Mouse (Mus musculus) T-helper 17 cell (primary cell): ENCODE data around the gene Dab2.

ENCODE experiments used
- in situ Hi-C, 2 experiments: fragments of 300-600 bp; cut with MboI, MseI; formaldehyde crosslinking; loops; 1 replicate in 1 of 2; 2 replicates in 1 of 2; pipeline ENCODE4 v1.15.1; 2025; ENCODE audit warnings: high pct_unique_total_duplicates in 2 of 2

Dab2 gene

DNA sequence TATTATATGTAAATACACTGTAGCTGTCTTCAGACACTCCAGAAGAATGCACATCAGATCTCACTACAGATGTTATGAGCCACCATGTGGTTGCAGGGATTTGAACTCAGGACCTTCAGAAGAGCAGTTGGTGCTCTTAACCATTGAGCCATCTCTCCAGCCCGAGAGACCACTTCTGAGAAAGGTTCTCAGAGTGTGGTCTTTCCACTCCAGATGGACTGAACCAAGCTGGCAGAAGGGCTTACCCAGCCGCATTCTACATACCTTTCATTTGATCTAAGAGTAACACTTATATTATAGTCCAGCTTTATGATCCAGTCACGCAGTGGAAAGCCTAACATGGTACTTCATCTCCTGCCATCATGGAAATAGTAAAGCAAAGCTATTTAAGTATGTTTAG lies 92.3 kb downstream of the Dab2 start:
- in situ Hi-C loops = no loop called here

DNA sequence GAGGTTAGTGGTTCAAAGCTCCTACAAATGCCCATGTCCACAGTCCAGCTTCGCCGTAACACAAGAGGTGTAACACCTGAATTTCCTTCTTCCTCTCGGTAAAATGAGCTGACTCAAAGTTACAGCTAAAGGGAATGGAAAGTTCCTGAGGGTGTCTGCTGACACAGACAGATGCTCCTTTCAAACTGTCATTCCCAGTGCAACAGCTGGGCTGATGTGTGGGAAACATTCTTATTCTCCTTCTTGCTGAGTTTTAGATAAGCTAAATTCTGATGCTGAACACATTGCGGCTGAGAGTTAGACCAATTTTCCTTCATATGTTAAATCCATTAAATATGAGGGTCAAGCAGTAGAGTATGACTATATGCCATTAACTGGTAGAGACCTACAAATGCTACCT lies 94.0 kb downstream of the Dab2 start:
- in situ Hi-C loops = no loop called here

DNA sequence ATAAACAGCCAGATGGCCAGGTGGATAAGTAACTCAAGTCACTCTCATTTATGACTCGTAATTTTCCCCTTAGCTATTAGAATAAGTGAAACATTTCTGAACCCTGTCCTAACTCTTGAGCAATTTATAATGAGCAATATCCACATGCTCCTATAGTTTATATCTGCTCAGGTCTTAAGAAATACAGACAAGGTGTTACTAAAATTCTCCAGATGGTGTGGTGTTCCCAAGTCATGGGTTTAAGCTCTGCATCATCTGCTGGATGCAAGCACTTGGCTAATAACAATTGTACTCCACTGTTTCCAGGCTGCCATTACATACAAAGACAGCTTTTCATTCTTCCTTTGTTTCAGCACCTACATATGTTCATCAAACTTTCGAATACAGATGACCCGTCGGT lies 98.6 kb downstream of the Dab2 start:
- in situ Hi-C loops = no loop called here

DNA sequence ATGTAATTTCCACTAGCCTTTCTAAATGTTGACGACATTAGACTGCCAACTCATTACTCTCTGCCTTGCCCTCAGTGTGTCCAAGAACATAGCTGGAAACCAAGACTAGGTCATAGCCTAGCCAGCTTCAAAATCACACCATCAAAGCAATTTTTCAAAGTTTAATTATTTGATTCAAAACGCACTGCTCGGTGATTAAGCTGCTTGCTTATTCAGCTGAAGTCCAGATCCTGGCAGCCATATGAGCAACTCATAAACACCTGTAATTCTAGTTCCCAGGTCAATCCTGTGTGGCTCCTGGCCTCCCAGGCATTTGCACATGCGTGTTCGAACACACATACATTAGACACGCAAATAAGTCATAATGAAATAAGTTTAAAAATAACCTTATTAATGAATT lies 99.3 kb downstream of the Dab2 start:
- in situ Hi-C loops = no loop called here

DNA sequence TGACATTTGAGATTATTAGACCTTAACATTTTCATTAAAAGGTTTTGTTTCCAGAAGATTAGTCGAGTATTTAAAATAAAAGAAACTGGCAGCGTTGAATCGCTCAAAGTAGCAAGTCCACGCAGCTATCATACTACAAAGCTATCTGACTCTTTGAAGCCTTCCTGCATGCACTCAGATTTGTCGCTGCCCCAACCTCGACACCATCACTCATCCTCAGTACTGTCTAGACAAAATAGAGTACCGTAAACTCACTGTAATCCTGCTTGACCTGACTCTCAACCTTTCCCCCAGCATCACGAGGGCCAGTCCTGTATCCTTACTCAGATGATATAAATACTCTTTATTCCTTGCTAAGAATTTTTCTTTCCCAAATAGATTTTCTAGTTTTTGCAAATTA lies 100.5 kb downstream of the Dab2 start:
- in situ Hi-C loops = no loop called here

DNA sequence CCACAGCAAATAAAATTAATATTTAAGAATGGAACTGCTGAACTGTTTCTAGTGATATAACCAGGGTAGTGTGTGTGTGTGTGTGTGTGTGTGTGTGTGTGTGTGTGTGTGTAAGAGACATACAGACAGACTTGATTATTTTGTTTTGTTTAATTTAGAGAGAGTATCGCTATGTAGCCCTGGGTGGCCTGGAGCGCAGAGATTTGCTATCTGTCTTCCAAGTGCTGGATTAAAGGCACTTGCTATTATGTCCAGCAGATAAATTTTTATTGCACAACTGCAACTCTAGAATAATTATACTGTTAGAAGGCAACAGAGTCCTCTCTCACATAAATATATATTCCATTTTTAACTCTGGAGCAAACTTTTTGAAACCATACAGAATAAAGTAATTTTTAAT lies 102.8 kb downstream of the Dab2 start:
- in situ Hi-C loops = no loop called here

- in situ Hi-C loops = no loop called here
Measured at GRCm38 (mm10) chr15:6404172-6404571, 104.6 kb downstream of the Dab2 start.

- in situ Hi-C loops = no loop called here
Measured at GRCm38 (mm10) chr15:6406771-6407170, 107.2 kb downstream of the Dab2 start.

- in situ Hi-C loops = no loop called here
Measured at GRCm38 (mm10) chr15:6409031-6409430, 109.4 kb downstream of the Dab2 start.

DNA sequence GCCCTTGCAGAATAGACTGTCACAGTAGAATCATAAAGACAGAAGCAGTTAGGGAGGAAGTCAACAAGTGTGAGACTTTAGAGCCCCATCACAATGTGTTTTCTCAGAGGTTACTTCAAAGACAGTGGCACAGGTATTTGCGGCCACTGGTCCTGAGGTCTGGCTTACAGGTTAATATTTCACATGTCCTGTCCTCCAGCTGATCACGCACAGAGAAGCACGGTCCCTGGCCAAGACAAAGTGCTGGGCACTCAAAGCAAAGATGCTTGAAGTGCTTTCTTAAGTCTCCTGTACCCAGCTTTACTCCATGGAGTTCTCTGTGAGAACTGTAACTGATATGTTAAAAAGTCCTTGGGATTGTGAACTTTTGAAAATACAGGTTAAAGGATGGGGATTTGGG lies 110.6 kb downstream of the Dab2 start:
- in situ Hi-C loops = no loop called here

GRCm38 (mm10) chr15:6411334-6411733 lies 111.7 kb downstream of the Dab2 start:
- in situ Hi-C loops = no loop called here

DNA sequence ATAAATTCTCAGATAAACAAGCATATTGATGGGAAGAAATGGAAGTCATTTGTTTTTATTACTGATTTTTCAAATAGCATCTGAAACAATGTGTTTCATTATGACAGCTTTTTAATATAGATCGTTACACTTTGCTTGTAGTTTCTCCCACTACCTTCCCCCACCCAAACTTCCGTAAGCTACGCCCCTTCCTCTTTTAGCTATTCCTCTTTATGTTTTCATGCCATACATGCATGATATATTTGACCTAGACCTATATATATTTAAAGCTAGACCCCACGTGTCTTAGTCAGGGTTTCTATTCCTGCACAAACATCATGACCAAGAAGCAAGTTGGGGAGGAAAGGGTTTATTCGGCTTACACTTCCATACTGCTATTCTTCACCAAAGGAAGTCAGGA lies 115.7 kb downstream of the Dab2 start:
- in situ Hi-C loops = no loop called here

DNA sequence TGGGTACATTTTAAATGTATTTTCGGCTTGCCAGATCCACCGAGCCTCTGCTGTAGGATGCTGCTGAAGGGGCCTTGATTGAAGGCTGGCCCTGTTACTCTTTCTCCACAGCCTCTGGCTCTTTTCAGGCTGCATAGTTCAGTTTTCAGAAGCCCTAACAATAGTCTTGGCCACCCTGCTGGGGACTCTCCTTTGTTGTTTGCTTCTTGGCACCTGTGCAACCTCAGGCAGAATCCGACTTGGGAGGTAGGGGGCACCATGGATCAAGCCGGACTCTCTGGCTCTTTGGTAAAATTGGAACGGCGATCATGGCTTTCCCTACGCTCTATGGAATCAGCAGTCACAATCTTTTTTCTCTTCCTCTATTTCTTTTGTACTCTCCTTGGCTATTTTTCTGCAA lies 132.2 kb downstream of the Dab2 start:
- in situ Hi-C loops = no loop called here

DNA sequence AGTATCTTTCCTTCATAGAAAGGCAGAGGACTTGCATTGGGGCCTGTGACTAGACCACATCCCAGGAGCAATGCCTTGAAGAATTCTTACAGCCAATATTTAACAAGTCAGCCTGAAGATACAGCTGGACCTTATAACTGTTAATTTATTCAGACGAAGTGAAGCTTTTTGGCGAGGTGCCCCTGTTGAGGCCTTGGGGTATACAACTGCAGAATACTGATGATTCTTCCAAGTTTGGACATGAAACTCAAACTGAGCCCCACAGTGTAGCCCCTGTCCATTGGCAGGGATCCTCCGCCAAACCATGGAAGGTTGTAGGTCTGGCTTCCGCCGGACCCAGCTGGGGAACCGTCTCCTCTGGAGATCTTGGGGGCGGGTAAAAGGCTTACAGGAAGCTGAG lies 132.8 kb downstream of the Dab2 start:
- in situ Hi-C loops = no loop called here

DNA sequence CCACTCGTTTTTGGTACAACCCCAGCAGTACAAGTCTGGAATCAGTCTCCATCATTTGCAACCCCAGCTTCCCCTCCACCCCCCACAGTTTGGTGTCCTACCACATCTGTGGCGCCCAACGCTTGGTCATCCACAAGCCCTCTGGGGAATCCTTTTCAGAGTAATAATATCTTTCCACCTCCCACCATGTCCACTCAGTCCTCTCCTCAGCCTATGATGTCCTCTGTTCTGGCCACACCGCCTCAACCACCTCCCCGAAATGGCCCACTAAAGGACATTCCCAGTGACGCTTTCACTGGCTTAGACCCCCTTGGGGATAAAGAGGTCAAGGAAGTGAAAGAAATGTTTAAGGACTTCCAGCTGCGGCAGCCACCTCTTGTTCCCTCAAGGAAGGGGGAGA lies 135.7 kb downstream of the Dab2 start:
- in situ Hi-C loops = loop anchor here in 1 of 2 experiments (5.0 kb wide), 1 partner anchor 198 kb away; no protein-coding TSS in a partner anchor

- in situ Hi-C loops = loop anchor here in 1 of 2 experiments (5.0 kb wide), 1 partner anchor 198 kb away; no protein-coding TSS in a partner anchor
Measured at GRCm38 (mm10) chr15:6435773-6436172, 136.2 kb downstream of the Dab2 start.

GRCm38 (mm10) chr15:6438685-6439084 lies 139.1 kb downstream of the Dab2 start:
- in situ Hi-C loops = loop anchor here in 1 of 2 experiments (5.0 kb wide), 1 partner anchor 201 kb away; no protein-coding TSS in a partner anchor

GRCm38 (mm10) chr15:6444452-6444851 lies 144.9 kb downstream of the Dab2 start:
- in situ Hi-C loops = no loop called here

- in situ Hi-C loops = no loop called here
Measured at GRCm38 (mm10) chr15:6445135-6445534, 145.5 kb downstream of the Dab2 start, which contains the start of gene C9. Gene C9, plus strand, starts transcription at chr15:6445327.

DNA sequence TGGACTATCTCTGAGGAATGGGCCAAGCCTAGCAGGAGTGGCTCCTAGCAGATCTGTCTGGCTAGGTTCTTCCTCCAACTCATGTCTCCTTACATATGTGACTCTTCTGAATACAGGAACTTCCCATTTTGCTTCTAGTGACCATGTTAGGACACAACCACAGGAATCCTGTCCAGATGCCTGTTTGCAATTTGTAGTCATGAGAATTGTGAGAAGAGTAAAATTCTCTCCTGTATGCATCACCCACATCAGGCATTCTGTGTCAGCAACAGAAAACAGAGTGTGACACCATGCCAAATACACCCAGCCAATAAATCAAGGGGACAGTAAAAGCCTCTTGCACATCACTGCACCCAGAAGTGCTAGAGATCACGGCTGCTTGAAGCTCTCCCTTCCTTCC lies 146.6 kb downstream of the Dab2 start:
- in situ Hi-C loops = no loop called here

- in situ Hi-C loops = no loop called here
Measured at GRCm38 (mm10) chr15:6448892-6449291, 149.3 kb downstream of the Dab2 start.

DNA sequence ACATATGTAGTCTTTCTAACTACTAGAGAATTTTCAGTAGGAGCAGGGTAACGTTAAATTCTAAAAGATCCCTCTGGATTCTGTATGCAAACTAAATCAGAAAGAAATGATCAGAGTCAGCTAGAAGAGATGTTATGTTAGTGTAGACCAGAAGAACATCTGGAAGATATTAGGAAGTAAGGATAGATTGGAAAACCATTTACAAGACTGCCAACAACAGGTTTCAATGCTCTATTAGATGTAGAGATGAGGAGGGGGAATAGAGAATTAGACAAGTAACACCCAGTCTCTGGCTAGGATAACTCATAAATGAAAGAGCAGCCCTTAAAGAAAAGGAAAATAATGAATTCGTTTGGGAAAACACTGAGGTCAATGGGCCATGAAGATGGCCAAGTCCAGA lies 154.9 kb downstream of the Dab2 start:
- in situ Hi-C loops = no loop called here

DNA sequence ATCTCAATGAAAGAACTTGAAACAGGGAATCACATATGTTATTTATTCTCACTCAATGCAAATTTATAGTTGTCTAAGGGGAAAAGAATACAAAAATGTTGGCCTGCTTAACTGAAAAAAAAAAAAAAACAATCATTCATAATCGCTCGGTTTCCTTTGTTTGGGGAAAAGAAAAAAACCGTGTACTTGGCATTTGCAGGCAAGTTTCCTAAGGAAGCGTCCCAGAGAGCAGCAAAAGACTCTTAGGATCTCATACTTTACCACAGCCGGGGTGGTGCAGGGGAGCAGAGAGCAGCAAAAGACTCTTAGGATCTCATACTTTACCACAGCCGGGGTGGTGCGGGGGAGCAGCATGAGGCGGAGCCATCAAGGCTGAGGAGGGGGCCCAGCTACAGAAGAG lies 161.8 kb downstream of the Dab2 start:
- in situ Hi-C loops = loop anchor here (10.0 kb wide), 2 partner anchors 163 to 1467 kb away; no protein-coding TSS in a partner anchor

DNA sequence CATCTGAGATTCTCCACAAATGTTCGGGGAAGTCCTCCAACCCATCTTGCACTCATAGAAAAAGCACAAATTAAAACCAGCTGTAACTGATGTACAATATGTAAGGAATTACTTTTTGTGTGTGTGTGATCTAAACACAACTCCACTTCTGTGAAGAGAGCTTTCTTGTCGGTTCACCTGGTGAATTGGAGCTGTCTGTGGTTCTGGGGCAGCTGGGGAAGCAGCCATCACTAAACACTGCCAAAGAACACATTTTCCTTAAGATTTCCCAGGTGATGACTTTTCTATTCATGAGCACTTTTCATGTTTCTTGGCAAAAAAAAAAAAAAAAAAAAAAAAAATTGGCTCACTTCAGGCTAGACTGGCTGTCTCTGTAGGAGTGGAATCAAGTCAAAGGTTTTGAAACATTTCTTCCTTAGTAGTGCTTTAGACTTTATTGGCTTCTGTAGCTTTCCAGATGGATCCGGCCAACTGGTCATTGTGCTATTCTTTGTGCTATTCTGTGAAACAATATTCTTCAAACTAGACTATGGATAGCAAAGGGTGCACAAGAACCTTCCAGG lies 163.9 kb downstream of the Dab2 start:
- in situ Hi-C loops = loop anchor here (10.0 kb wide), 2 partner anchors 161 to 1469 kb away; no protein-coding TSS in a partner anchor
